Mouse (Mus musculus): ENCODE measurements around the gene Lrrc41. TPM values are rescaled to one million over a fixed set of nuclear protein-coding genes. Genes with fewer than 3 reads are reported as not detected.
A peak's percentile ranks its signal among the peaks of the same experiment; 100 is the strongest.

Gene Lrrc41
- total RNA-seq (2014; fragmentation: Nextera tagmentation) (29.8 and 30.8 TPM in 2 replicates), total RNA-seq (2017) (16.4 and 20.6 TPM in 2 replicates)

DNA sequence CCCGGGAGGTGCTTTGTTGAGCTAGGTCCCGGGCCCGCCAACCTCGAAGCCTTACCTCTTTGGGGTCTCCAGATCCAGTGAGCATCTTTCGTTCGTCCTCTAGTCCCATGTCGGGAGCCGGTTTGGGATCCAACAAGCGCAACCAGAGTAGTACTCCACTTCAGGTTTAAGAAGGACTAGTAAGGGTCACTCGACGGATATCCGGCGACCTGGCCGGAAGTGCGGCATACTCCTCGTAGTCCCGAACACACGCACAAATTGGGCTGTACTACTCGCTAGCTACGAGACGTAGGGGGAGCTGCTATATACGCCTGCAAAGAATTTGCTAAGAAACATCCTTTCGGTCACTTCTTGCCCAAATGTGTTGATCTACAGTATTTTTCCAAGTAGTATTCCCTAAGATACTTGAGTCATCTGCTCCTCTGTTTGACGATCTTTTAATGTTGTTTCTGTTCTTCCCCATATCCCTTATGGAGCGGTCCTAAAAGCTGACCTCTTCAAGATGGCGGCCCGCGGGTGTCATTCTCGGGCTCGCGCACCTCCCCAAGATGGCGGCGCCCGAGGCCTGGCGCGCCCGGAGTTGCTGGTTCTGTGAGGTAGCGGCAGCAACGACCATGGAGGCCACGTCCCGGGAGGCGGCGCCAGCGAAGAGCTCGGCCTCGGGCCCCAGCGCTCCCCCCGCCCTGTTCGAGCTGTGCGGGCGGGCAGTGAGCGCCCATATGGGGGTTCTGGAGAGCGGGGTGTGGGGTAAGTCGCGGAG lies at the start of gene Lrrc41, which contains the start of gene Uqcrh:
TSS of gene Lrrc41 (plus strand) at position 409 of the 760 bp plus-strand sequence.
TSS of gene Uqcrh (minus strand) at position 211 of the 760 bp plus-strand sequence.
- peak; percentile 82 for ATAC-seq (replicated peaks; ENCODE audit: low FRiP score, low TSS enrichment, poor library complexity, severe bottlenecking)

DNA sequence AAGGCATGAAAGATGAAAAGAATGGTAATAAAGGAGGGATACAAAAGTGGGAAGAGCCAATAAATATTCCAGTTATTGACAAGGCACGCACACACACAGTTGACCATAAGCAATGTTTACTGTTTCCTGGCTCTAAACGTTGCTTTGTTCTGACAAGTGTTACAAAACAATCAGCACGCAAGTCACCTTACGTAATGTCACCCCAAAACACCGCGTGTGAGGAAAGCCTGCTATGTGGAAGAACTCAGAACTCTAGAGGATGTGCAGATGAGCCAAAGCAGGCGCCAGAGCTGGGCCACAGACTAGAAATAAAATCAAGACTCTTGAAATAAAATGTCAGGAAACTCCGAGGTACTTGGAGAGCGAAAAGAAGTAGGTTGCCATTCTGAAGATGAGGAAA lies 42.2 kb upstream of the Lrrc41 start:
- no peak for ATAC-seq (replicated peaks; ENCODE audit: low FRiP score, low TSS enrichment, poor library complexity, severe bottlenecking)

DNA sequence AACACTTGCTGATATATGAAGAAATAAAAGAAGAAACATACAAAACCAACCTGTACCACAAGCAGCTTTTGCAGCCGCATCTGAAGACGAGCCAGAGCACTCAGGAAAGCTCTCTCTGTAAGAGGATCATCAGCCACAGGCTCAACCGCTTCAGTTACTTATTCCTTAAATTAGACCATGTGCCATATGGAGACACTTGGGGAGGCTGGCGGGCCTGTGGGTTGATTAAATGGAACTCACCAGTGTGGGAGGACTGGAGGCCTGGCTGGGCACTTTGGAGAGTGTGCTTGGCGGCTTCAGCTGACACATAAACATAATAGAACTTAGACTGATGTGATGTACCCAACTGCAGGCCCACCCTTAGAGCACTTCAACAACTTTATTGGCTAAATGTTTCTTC lies 41.7 kb upstream of the Lrrc41 start:
- ATAC-seq (replicated peaks; ENCODE audit: low FRiP score, low TSS enrichment, poor library complexity, severe bottlenecking): no peak

DNA sequence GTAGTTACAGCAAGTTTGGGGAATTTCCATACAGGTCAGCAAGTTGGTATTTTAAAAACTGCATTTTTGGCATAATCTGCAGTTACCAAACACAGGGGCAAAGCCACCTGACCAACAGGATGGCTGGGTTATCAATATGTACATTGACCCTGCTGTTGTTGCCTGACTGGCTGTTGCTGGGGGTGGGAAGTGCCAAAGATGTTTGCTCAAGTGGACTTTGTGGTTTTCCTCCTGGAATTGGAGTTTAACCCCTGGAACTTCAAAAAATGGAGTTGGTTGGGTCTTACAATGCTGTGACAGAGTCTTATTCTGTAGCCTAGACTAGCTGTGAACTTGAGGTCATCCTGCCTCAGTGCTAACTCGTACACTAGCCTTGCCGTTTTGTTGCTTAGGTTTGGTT lies 34.6 kb upstream of the Lrrc41 start:
- ATAC-seq (replicated peaks; ENCODE audit: low FRiP score, low TSS enrichment, poor library complexity, severe bottlenecking): no peak

DNA sequence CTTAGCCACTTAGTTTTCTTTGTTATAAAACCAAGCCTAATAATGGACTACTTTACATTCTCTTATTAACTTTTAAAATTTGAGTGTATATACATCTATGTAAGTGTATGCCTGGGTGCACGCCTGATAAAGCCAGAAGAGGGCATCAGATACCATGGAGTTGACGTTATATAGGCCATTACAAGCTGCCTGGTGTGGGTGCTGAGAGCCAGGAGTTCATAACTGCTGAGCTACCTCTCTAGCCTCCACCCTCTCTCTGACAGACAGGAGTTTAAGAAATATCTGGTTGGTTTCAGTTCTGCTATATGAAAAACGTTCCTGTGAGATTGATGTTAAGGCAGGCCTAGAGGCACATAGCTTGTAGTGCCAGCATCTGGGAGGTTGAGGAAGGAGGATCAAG lies 32.9 kb upstream of the Lrrc41 start:
- no peak; the same call in 1 of the 2 replicates for ATAC-seq (replicated peaks; ENCODE audit: low FRiP score, low TSS enrichment, poor library complexity, severe bottlenecking)

DNA sequence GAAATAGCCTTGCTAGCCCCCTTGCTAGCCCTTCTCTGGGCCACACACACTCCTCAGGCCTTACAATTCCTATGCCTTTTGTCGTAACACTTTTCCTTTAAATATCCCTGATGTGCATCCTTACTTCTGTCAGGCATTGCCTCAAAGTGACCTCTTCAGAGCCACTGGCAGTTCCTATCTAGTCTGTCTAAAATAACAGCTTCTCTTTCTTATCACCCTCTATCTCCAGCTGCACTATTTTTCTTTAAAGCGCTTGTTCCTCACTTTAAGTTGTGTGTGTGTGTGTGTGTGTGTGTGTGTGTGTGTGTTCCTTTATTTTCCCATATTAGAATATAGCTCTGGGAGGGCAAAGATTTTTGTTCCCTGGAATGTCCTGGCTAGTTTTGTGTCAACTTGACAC lies 28.5 kb upstream of the Lrrc41 start:
- no peak for ATAC-seq (replicated peaks; ENCODE audit: low FRiP score, low TSS enrichment, poor library complexity, severe bottlenecking)

DNA sequence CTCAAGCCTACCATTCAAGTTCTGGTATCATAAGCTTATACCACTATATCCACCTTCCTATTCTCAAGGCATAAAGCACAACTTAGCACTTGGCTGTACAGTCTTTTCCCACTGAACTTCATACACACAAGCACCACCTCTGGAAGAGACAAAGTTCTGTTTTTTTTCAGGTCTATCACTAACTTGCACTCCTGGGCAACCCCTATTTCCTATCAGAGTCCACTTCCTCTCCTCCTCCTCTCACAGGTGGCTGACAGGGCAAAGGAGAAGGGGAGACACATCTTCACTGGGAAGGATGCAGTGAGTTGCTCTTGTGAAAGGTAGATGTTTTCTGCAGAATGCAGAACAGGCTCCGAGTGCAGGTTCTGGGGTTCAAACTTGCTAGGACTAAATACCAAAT lies 27.4 kb upstream of the Lrrc41 start:
- ATAC-seq (replicated peaks; ENCODE audit: low FRiP score, low TSS enrichment, poor library complexity, severe bottlenecking): no peak

DNA sequence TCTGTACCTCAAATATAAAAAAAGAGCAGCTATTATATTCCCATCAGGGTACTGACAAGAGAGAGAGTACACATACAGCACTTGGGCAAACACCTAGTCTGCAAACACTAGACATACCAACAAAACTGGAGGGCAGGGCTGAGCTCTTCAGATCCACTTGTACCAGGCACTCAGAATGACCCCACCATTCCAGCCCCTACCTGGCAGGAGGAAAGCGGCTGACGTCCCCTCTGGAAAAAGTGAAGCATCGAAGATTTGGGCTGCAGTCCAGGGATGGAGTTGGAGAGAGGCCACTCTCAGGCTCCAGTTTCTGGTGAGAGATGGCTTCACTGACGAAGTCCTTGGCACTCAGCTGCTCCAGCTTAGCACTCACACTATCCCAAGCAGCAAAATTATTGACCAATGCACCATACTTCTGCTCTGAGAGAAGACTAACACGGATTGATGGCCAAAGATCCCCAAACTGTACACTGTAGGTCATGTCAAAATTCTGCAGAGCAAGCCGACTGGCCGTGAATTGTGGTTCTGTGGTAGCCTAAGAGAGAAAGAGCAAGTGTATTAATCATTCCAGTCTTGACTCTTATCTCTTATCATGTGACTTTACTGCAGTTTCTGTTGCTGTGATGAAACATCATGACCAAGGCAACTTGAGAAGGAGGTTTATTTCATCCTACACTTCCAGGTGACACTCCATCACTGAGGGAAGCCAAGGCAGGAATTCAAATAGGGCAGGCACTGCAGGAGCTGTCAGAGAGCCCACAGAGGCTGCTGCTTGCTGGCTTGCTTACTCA lies 26.7 kb upstream of the Lrrc41 start:
- no peak for ATAC-seq (replicated peaks; ENCODE audit: low FRiP score, low TSS enrichment, poor library complexity, severe bottlenecking)

DNA sequence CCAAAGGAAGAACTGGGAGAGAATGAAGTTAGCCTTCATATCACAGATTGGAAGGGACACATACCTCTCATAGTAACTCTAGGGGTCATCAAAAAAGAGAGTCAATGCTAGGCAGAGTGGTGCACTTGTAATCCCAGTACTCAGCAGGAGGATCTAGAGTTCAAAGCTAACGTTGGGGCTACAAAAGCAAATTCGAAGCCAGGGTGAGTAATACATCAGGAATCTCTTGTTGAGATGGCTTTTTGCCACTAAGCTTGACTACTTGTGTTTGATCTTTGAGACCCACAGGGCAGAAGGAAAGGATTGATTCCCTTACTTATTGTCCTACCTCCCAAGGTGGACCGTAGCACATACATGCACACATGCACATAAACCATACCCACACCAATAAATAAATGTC lies 25.9 kb upstream of the Lrrc41 start:
- no peak for ATAC-seq (replicated peaks; ENCODE audit: low FRiP score, low TSS enrichment, poor library complexity, severe bottlenecking)

DNA sequence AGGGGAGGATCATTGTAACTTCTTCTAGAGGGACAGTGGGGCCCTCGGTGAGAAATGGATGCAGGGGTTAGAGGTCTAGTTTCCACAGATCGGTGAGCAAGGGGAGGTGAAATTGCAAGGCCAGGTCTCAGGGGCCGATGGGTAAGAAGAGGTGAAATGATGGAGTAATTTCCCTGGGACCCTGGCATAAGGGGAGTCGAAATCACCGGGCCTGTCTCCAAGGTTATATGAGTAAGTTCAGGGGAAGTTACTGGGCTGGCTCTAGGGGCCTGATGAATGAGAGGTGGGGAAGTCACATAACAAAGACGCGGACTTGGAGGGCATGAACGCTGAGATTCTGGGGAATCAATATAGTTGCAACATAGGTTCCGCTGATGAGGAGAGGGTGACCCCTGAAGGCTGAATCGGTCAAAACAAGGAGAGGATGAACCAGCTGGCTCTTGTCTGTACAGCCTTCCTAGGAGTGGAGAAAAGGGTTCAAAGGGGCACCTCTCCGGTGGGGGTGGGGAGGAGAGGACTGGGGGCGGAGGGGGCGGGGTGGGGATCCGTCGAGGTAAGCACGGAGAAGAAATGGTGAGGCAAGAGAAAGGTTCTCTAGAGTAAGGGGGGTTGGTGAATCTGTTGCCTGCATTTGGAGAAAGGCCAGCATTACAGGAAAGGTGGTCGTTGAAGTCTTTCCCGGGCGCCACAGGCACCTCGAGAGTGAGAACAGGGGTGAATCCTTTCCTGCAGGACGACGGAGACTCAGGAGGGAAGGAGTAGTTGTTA lies 22.4 kb upstream of the Lrrc41 start:
- ATAC-seq (replicated peaks; ENCODE audit: low FRiP score, low TSS enrichment, poor library complexity, severe bottlenecking): peak; percentile 22; the same call in 1 of the 2 replicates

DNA sequence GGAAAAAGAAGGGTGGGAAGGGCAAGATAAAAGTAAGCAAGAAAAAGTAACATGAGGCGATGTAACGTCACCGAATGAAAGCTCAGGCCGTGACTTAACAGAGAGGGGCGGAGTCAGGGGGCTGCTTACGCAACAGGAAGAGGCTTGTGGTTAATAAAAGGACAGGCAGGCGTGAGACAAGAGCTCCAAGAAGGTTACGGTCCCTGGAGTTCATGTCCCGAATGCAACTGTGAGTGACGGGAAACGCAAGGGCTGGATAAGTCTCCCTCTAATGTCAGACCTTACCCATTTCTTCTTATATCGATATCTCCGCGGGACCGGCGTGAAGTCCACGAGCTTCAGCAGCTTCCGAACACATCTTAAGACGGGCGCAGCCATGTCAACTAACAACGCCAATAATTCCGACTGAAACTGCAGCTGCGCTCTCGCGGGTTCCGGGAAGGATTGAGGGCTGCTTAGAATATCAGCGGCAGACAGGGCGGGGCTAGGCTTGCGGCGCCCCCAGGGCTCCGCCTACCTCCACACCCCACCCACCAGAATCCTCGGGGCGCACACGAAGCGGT lies 21.6 kb upstream of the Lrrc41 start, which contains the start of gene Nsun4:
TSS of gene Nsun4 (minus strand) at position 478 of the 563 bp plus-strand sequence.
- peak; percentile 96 for ATAC-seq (replicated peaks; ENCODE audit: low FRiP score, low TSS enrichment, poor library complexity, severe bottlenecking)

DNA sequence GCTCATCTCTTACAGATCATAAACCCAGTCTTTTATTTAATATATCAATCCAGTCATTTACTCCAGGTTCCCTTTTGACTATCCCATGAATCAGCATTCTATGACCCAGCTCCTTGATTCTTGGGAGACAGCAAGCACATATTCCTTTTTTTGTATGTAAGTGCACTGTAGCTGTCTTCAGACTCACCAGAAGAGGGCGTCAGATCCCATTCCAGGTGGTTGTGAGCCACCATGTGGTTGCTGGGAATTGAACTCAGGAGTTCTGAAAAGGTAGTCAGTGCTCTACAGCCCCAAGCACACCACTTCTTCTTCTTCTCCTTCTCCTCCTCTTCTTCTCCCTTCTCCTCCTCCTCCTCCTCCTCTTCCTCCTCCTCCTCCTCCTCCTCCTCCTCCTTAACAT lies 17.5 kb upstream of the Lrrc41 start:
- no peak for ATAC-seq (replicated peaks; ENCODE audit: low FRiP score, low TSS enrichment, poor library complexity, severe bottlenecking)

DNA sequence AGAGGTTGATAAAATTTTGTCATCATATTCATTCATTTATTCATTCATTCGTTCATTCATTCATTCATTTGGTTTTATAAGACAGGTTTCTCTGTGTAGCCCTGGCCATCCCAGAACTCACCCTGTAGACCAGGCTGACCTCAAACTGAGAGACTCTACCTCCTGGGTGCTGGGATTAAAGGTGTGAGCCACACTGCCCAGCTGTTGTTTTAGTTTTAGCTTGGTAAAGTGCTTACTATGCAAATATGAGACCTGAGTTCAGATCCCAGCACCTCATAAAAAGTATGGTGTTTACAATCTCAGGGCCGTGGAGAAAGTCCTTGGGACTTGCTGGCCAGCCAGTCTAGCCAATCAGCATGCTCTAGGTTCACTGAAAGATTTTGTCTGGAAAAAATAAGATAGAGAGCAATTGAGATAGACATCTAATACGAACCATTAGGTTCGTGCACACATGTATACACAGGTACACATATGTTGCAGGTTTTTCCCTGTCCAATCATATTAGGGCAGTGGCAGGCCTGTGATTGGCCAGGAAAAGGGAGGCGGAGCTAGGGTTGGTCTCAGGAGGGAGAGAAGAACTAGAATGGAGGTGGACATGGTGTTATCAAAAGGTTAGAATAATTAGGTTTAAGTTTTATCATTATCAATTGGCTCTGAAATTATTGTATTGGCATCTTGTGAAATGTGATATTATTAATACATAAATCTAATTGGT lies 15.9 kb upstream of the Lrrc41 start:
- no peak for ATAC-seq (replicated peaks; ENCODE audit: low FRiP score, low TSS enrichment, poor library complexity, severe bottlenecking)

DNA sequence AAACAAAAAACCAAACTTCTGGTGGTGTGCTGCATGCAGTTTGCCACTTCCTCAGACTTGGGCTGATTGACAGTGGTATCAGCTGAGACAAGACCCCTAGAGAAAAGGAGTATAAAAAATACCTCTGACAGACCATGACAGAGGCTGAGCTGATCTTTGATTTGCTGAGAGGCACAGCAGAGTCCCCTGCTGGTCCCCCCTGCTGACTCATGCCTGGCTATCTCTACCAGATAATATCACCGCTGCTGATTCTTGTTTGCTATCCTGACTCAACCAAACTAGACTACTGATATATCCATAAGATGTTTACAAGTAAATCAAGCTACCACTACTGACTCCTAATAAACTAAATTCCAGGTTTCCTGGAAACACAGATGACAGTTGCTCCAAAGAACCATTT lies 11.2 kb upstream of the Lrrc41 start:
- ATAC-seq (replicated peaks; ENCODE audit: low FRiP score, low TSS enrichment, poor library complexity, severe bottlenecking): 0 out of 2 replicates have a peak, but pooled peaks have one; percentile 42

DNA sequence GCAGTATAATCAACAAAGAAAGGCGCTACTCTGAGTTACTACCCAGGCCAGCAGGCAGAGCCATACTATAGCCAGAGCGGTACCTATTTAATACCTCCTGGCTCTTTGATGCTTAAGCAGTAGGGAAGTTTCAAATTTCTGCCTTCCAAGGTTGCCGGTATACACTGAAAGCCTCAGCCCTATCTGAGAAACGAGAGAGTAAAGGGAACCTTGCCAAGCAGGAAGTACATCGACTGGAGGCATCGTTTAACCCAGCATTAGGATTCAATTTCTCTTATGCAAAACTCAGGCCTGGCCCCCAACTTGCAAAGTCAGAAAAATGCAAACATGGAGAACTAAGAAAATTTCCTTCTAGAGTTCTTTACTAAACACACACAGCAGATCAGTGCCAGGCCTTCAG lies 5.0 kb upstream of the Lrrc41 start:
- no peak for ATAC-seq (replicated peaks; ENCODE audit: low FRiP score, low TSS enrichment, poor library complexity, severe bottlenecking)

DNA sequence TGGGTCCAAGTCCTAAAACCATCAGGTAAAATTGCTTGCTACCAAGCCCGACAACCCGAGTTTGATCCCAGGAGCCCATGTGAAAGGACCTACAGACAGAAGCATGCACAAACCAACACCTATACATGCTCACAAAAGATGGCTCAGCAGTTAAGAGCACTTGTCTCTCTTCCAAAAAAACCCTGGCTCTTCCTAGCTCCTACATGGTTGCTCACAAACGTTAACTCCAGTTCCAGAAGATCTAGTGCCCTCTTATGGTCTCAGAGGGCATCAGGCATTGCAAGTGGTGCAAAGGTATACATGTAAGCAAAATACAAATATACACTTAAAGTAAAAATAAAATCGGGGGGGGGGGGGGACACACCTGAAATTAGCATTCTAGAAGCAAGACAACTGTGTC lies 1.9 kb upstream of the Lrrc41 start:
- no peak for ATAC-seq (replicated peaks; ENCODE audit: low FRiP score, low TSS enrichment, poor library complexity, severe bottlenecking)

DNA sequence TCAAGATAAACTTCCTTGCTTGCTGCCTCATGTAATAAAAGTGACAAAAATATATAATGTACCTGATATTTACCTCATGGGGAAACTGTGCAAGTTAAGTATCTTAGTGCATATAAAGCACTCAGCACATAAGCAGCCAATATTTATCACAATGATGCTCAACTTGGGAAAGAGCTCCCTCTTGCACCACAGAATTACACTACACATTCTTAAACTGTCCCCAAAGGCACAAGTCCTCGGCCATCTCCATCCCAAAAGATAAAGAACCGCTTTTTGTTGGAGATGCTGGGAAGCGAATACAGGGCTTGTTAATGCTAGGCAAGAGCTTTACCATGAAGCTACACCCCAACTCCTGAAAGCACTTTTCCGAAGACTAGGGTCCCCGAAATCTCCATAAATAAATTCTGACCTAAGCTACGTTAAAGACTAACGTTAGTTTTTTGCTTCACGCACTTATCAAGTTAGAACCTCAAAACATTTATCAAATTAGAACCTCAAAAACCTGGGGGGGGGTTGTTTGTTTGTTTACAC lies 859 bp upstream of the Lrrc41 start:
- no peak for ATAC-seq (replicated peaks; ENCODE audit: low FRiP score, low TSS enrichment, poor library complexity, severe bottlenecking)

DNA sequence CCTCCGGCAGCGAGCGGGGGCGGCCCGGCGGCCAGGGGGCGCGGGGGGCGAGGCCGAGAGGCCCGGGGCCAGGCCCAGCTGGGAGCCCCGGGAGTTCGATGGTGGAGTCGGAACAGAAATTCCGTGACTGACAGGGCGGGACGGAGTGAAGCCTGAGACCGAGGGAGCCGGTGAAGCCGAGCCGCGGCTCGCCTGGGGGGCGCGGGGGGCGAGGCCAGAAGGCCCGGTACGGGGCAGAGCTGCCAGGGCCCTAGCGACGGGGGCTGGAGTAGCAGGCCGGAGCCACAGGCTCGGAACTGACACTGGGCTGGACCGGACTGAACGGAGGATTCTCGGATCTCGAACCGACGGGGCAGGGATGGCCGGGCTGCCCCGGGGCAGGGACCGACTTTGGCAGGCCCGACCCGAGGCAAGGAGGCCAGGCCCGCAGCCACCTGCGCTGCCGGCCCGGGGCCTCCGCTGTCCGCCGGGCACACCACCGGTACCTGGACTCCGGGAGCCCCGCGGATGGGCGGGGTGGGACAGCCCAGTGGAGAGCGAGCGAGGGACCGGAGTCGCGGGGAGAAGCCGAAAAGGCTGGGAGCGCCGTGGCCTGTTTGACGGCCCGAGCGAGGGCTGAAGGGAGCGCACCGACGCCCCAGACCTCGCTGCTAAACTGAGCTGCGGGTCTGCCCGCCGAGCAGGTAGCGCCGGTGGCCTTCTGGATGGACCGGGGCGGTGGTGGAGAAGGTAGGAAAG lies 731 bp downstream of the Lrrc41 start:
- ATAC-seq (replicated peaks; ENCODE audit: low FRiP score, low TSS enrichment, poor library complexity, severe bottlenecking): peak; percentile 36
